Mouse (Mus musculus) skeletal muscle tissue, adult 2 months (tissue): ENCODE data around the gene Apbb2.

ENCODE experiments used
- DNase-seq: peaks from one replicate; pipeline ENCODE4 v3.0.0-alpha.2; 2012; ENCODE audit warnings: low read depth, low spot score

Apbb2 gene

DNA sequence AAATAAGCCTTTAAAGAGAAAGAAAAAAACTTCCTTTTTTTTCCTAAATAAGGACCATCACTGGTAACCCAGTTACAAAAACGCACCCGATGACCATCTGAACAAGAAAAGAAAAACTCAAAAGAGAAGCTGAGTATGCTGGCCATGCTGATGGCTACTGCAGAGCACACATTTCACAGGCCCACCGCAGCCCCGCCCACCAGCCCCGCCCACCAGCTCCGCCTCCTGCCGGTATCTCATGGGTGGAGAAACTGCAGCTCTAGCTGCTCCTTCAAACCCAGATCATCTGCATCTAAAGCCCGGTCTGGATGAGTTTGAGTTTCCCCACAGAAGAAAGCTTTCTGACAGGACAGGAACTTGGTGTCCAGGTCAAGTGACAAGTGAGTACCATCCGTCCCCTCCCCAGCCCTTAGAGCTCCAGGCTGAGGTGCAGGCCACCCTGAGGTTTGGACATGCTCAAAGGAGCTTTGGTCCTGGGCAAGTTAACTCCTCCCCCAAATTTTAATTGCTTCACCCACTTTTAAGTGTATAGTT is 16.2 kb downstream of the Apbb2 start:
- DNase-seq, result no peak

- DNase-seq, result no peak
Measured at GRCm38 (mm10) chr5:66600415-66600814, 18.2 kb downstream of the Apbb2 start.

- no peak for DNase-seq
Measured at GRCm38 (mm10) chr5:66599888-66600287, 18.7 kb downstream of the Apbb2 start.

DNA sequence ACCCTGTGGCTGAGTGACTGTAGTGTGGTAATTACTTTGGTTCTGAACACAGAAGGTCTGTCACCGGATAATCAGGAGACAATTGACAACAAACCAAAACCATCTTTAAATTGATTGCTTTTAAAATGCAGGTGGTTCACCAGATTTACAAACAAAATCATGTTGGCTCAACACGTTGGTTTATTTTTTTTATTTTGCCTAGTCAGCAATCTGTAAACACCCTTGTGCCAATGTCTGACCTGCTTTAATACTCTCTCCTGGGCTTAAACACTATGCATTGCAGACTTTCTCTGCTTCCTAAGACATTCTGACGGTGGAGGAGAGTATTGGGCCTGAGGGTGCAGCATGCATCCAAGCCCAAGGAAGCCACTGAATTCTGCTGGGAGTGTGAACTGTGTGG is 22.3 kb downstream of the Apbb2 start:
- no peak for DNase-seq

DNA sequence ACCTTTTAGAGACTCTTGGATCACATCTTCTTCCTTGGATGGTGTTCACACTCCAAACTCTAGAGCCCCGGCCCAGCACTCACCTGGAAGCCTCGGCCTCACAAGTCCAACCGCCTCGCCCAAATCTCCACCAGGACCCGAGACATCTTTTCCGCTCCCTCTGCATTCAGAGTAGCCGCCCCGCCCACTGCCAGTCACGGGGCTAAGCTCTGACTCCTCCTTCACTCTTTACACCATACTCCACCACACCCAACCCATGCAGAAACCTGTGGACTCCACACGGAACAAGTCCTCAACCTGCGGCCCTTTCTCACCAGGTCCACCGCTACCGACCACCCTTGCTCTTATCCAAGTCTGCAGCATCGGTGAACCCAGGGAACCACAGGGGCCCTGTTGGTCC is 23.7 kb downstream of the Apbb2 start:
- DNase-seq, result no peak

DNA sequence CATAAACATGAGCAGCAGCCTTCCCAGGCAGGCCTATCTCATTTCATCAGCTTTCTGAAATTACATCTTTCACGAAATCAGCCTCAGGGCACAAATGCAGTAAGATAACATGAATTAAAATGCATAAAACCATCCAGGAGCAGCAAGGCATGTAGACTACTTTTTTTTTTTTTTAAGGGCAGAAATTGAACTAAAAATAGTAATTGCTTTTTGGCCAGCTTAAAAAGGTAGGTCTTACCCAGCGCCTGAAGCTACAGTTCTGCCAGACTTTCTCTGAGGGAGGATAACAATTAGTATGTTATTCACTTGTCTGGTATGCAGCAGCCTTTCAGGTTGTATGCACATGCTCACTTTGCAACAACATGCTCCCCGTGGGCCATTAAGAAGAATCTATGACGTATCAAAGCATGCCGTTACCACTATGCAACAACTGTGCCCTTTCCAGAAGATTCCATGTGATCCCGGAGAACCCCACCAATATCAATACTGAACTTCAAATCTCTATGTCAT is 32.3 kb downstream of the Apbb2 start:
- no peak for DNase-seq

DNA sequence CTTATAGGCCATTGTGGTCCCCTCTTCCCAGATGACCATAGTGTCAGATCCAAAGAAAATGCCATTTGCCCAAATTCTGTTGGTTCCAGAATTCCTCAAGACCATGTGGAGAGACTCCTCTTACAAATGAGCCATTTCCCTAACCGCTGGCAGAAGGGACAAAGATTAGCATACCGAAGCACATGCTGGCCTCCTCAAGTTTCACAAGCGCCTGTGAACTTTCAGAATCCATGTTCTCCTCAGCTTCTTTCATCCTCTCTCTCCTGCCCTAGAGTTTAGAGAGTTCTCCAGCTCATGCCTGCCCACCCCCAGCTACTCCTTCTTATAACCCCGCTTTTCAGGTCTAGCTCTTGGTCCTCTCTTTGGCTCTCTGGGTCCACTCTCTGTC is 35.6 kb downstream of the Apbb2 start:
- no peak for DNase-seq

GRCm38 (mm10) chr5:66582281-66583018 is 36.1 kb downstream of the Apbb2 start:
- DNase-seq, result no peak

- DNase-seq, result peak; percentile 34
Measured at GRCm38 (mm10) chr5:66579066-66579465, 39.5 kb downstream of the Apbb2 start.

- no peak for DNase-seq
Measured at GRCm38 (mm10) chr5:66576299-66576698, 42.3 kb downstream of the Apbb2 start.

DNA sequence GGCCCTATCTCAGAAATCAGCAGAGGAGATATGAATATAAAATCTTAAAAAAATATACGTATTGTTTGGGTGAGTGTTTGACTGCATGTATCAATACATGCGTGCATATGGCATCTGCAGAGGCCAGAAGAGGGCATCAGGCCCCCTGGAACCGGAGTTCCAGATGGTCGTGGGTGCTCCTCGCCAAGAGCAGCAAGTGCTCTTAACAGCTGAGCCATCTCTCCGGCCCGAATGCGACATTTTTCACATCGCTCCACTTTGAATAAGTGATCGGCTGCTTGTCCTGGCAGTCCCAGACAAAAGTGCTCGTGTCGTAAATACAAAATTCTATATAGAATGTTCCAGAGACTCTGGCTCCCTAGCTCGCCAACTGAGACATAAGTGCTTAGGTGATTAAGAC is 43.4 kb downstream of the Apbb2 start:
- no peak for DNase-seq

DNA sequence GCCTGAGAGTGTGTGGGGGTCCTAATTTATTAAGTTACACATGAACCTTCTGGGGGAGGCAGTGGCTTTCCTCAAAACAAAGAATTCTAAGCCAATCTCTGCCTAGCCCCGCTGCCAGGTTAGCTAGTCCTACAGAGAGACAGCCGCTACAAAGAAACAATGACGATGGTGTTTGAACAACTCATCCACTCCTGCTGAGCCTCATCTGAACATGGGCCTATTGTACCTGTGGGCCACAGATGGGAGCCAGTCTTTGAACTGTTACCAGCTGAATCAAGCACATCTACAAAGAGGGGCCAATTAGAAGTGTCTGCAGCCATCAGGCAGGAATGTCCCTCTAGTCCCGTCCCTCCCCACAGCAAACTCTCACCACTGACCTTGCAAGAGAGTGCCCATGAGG is 45.3 kb downstream of the Apbb2 start:
- no peak for DNase-seq

DNA sequence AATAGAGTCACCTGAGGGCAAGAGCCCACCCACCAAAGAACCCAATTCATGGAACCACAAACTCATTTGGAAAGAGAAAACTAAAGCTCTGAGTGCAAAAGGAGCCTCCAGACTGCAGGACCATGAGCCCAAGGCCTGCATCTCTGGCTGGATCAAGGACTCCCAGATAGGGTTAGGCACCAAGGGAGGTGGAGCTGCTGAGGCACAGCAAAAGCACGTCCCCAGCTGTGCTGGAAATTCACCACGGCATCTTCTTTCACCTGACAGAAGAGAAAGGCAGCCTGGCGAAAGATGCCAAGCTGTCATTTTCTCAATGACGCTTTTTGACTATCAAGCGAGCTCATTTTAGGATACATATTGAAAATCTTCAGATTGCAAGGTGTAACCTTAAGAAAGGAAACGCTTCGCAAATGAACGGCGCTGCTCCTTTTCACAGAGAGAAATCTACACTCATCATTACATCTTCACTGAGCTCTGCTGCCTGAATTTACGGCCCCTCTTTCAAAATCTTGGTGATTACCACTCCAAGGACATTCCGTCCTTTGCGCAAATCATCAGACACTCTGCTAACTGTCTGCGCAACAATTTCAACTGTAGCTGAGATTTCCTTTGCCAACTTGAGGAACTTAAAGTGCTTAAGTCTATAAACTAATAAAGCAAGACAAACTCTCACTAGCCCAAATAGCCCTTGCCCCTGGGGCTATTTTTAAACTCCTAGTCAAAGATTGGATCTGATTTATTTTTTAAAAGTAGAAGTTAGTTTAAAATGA is 46.3 kb downstream of the Apbb2 start:
- DNase-seq, result peak; percentile 61

DNA sequence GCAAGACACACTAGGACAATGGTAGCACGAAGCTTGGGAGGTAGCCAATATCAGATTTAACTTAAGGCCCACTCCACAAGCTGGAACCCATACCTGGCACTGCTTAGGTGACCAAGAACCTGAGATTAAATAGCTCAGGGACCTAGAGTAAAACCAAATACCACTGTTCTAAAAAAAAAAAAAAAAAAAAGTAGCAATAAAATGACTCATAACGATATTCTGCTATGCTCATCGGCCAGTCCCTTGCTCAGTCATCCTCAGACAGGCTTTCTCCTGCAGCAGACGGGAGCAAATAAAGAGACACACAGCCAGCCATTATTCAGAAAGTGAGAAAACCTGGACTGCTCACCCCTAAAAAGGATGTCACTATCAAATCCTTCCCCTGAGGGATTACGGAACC is 47.9 kb downstream of the Apbb2 start:
- DNase-seq, result no peak

GRCm38 (mm10) chr5:66569141-66569801 is 49.3 kb downstream of the Apbb2 start:
- DNase-seq, result no peak

DNA sequence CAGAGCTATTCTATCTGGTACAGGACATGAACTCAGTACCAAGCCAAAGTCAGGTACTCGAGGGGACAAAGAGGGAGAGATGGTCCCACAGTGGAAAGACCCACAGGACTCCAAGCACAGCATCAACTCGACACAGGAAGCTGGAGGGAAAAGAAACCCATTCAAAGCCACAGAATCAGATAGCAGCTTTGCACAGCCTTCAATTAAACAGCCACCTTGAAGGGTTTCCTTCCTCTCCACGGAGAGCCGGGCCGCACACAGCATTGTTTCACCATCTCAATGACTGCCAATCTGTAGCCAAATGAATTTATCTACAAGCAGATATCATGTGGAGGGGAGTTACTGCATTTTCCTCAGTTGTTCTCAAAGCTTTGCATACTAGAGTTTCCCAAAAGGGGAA is 50.6 kb downstream of the Apbb2 start:
- no peak for DNase-seq

GRCm38 (mm10) chr5:66567424-66567823 is 51.2 kb downstream of the Apbb2 start:
- DNase-seq, result no peak

DNA sequence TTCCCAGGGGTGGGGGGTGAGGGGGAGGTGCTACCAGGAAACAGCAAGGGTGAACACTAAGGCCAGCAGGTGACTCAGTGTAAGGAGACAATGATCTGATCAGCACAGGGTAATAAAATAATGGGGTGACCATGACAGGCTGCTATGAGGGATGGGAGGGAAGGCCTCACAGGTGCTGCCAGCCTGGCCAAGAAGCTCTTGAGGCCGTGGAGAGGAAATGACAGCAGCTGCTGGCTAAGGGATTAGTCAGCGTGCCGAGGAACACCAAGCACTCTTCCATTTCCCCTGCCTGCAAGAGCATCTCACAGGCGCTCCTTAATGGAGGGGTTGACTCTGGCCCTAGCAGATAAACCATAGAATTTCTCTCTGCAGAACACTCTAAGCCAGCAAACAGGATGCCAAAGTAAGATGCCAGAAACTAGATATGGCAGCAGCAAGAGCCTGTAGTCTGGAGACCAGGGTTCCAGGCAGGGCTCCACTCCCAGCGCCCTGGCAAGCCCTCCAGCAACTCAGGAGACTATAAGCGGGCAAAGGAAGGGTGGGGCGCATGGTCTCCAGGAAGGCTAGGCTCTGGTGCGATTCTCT is 58.9 kb downstream of the Apbb2 start:
- no peak for DNase-seq

DNA sequence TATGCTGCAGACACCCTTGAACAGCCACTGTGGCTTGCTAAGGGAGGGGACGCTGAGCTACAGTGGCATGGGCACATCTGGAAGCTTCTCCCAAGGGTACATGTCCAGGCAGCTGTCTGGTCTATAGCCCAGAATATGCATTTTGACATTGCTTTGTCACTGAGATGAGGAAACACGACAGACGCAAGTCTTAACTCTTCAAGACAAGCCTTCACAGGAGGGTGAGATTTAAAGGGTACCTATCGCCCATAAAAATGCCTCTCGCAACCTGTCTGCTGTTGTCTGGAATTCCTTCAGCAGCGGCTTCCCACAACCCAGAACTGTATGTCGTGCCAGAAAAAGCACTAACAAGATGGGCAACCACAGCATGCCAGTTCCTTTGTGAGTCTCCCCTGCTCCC is 60.5 kb downstream of the Apbb2 start:
- DNase-seq, result no peak

DNA sequence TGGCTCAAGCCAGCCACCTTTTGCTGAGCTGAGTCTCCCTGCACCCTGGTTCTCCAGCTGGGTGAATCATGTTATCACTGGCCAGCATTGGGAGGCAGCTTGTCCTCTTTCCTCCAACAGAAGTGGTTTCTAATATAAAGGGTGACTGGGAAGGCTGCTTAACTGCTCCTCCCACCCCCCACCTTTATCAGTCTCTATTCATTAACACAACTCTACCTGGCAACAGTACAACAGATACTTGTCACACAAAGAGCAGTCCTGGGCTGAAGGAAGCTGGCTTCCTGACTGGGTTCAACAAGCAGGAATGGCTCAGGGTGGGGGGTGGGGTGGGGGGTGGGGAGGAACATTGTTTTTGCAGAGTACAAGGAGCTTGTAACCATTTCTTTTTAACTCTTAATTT is 64.7 kb downstream of the Apbb2 start:
- DNase-seq, result no peak

DNA sequence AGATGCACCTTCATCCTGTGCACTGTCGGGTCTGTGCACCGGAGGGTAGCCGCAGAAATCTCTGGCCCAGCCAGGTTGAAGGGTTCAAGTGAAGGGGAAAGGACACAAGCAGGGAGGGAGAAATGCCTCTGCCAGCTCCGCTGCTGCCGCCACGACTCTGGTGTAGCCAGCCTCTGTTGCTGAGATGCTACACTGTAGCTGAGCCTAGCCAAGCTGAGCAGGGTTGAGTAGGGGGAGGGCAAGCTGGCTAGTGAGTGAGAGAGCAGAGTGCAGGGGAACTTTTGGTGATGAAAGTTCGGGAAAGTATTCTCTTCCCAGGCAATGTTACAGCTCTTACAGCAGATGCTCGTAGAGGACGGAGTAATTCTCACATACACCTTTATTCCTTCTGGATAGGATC is 66.3 kb downstream of the Apbb2 start:
- no peak for DNase-seq

DNA sequence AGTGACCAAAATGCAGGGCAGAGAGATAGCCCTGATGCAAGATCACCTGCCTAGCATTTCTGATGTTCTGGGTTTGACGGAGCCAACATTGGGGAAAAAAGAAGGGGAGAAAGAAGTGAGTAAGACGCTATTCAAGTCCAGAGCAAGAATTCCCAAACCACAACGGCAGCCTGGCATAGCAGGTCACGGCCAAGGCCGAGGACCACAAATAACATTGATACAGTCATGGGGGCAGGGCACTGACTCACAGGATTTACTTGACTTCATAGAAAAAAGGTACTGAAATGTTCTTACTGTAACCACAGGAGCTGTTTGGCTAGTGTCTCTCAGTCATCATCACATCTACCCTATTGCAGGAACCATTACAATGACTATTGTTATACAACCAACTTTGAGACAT is 68.3 kb downstream of the Apbb2 start:
- DNase-seq, result no peak
